Mouse (Mus musculus) E14TG2a.4 (cell line): ENCODE data around the gene Syncrip.

Experiments used
- H3K27me3 ChIP-seq: 2 replicates; pipeline ENCODE4 v1.6.1; 2014; ENCODE audit warnings: low read length, control low read depth; ENCODE audit not compliant: insufficient read depth
- H3K36me3 ChIP-seq: 2 replicates; pipeline ENCODE4 v1.6.1; 2014; ENCODE audit warnings: low read length, control low read depth; ENCODE audit not compliant: insufficient read depth
- H3K4me1 ChIP-seq: replicated peaks from 2 replicates; pipeline ENCODE4 v1.6.1; 2014; ENCODE audit warnings: low read depth, low read length, control low read depth
- H3K4me3 ChIP-seq: replicated peaks from 2 replicates; pipeline ENCODE4 v1.5.1; 2014; ENCODE audit warnings: mild to moderate bottlenecking, low read length
- H3K9me3 ChIP-seq: 2 replicates; pipeline ENCODE4 v1.6.1; 2014; ENCODE audit warnings: low read length, control low read depth
- CTCF ChIP-seq: conservative IDR thresholded peaks from 2 replicates; pipeline ENCODE4 v1.5.1; 2014; ENCODE audit warnings: low read length
- NANOG ChIP-seq: IDR thresholded peaks from 2 replicates; pipeline ENCODE4 v1.6.1; 2014; ENCODE audit warnings: borderline replicate concordance, low read length, mixed read lengths
- POU5F1 ChIP-seq: IDR thresholded peaks from 2 replicates; pipeline ENCODE4 v1.6.1; 2014; ENCODE audit warnings: low read length, borderline replicate concordance

Gene Syncrip

GRCm38 (mm10) chr9:88439991-88440390 lies 42.4 kb downstream of the Syncrip start:
- Histone ChIP-seq H3K27me3 (peaks cover 3% of the 10 kb centered on the region; the same call in 1 of the 2 replicates), H3K4me3 (no peak overlapping the region), H3K4me1 (peaks cover 19% of the 10 kb centered on the region), H3K36me3 (peaks cover 3% of the 10 kb centered on the region; the same call in 1 of the 2 replicates), H3K9me3 (no peaks in the 10 kb centered on the region)
- no peak for TF ChIP-seq CTCF
- TF ChIP-seq POU5F1: no peak
- TF ChIP-seq NANOG: no peak

GRCm38 (mm10) chr9:88439238-88439600 lies 43.2 kb downstream of the Syncrip start:
- Histone ChIP-seq H3K9me3 (no peaks in the 10 kb centered on the region), H3K36me3 (no peaks in the 10 kb centered on the region)
- TF ChIP-seq CTCF: no peak
- no peak for TF ChIP-seq POU5F1
- no peak for TF ChIP-seq NANOG

GRCm38 (mm10) chr9:88438555-88439237 lies 43.7 kb downstream of the Syncrip start, which contains the start of gene Snx14:
Gene Snx14, minus strand, starts transcription at chr9:88438958.
- no peaks in the 10 kb centered on the region for H3K36me3 ChIP-seq
- H3K4me3 ChIP-seq: peak within 1 kb of the TSS; percentile 89
- TF ChIP-seq POU5F1 (no peak), NANOG (no peak), CTCF (no peak)
- H3K9me3 ChIP-seq: no peaks in the 10 kb centered on the region
- H3K4me1 ChIP-seq: peaks cover 19% of the 10 kb centered on the region
- H3K27me3 ChIP-seq: peaks cover 3% of the 10 kb centered on the region; the same call in 1 of the 2 replicates

More at GRCm38 (mm10) chr9:88439238-88439600, 43.2 kb downstream of the Syncrip start:
- Histone ChIP-seq H3K4me1 (peaks cover 19% of the 10 kb centered on the region), H3K4me3 (peak overlapping the region; percentile 89), H3K27me3 (peaks cover 3% of the 10 kb centered on the region; the same call in 1 of the 2 replicates)

GRCm38 (mm10) chr9:88438237-88438554 lies 44.2 kb downstream of the Syncrip start:
- Histone ChIP-seq H3K9me3 (no peaks in the 10 kb centered on the region), H3K36me3 (no peaks in the 10 kb centered on the region), H3K4me3 (peak overlapping the region; percentile 89), H3K4me1 (peaks cover 19% of the 10 kb centered on the region), H3K27me3 (peaks cover 3% of the 10 kb centered on the region; the same call in 1 of the 2 replicates)
- TF ChIP-seq CTCF (no peak), POU5F1 (no peak), NANOG (no peak)

GRCm38 (mm10) chr9:88437342-88438236 lies 44.8 kb downstream of the Syncrip start:
- peaks cover 19% of the 10 kb centered on the region for H3K4me1 ChIP-seq
- no peaks in the 10 kb centered on the region for H3K36me3 ChIP-seq
- H3K9me3 ChIP-seq: no peaks in the 10 kb centered on the region
- H3K27me3 ChIP-seq: peaks cover 3% of the 10 kb centered on the region; the same call in 1 of the 2 replicates
- TF ChIP-seq CTCF (no peak), POU5F1 (no peak), NANOG (no peak)
- peak overlapping the region; percentile 89 for H3K4me3 ChIP-seq

- Histone ChIP-seq H3K9me3 (no peaks in the 10 kb centered on the region), H3K27me3 (no peaks in the 10 kb centered on the region), H3K4me1 (peaks cover 4% of the 10 kb centered on the region), H3K36me3 (0 out of 2 replicates have a peak, but pooled peaks cover 5% of the 10 kb centered on the region), H3K4me3 (no peak overlapping the region)
- TF ChIP-seq NANOG: no peak
- no peak for TF ChIP-seq CTCF
- TF ChIP-seq POU5F1: no peak
Observed at GRCm38 (mm10) chr9:88424356-88424755, 58.0 kb downstream of the Syncrip start.

- TF ChIP-seq CTCF: peak; percentile 56
- TF ChIP-seq NANOG: no peak
- no peak for TF ChIP-seq POU5F1
- Histone ChIP-seq H3K27me3 (no peaks in the 10 kb centered on the region), H3K36me3 (peaks cover 3% of the 10 kb centered on the region; the same call in 1 of the 2 replicates), H3K4me1 (peaks cover 4% of the 10 kb centered on the region), H3K4me3 (no peak overlapping the region), H3K9me3 (no peaks in the 10 kb centered on the region)
Observed at GRCm38 (mm10) chr9:88422428-88422827, 59.9 kb downstream of the Syncrip start.

GRCm38 (mm10) chr9:88416752-88417151 lies 65.6 kb downstream of the Syncrip start:
- H3K9me3 ChIP-seq: no peaks in the 10 kb centered on the region
- peaks cover 6% of the 10 kb centered on the region; the same call in 1 of the 2 replicates for H3K36me3 ChIP-seq
- no peaks in the 10 kb centered on the region for H3K27me3 ChIP-seq
- no peak overlapping the region for H3K4me3 ChIP-seq
- H3K4me1 ChIP-seq: peaks cover 4% of the 10 kb centered on the region
- no peak for TF ChIP-seq CTCF
- no peak for TF ChIP-seq POU5F1
- TF ChIP-seq NANOG: no peak
